Mouse (Mus musculus): Measurements from ENCODE around the gene Pxn.

DNA sequence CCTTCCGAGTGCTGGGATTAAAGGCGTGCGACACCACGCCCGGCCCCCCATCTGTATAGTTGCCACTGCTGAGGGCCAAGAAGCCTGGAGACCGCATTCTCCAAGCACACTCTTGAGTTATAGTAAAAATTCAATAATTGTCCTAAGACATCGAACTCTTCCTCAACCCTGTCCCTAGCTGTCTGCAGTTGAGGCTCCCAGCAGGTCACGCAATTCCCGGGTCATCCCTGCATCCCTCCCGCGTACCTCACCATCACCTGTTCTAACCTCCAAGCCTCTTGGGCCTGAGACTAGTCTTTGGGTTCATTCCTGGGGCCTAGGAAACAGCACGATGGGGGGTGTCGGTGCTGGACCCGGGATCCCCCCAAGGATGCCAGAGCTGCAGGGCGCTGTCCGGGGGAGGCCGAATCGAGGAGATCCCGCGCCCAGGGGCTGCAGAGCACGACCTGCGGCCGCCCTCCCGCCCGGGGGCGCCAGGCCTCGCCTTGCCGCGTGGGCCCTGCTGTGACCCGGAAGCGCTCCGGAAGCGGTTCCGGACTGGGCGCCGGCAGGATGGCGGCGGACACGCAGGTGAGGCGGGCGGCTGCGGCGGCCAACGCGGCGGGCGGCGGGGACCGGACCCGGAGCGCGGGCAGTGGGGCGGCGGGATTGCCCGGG, 58.4 kb downstream of the Pxn start, which contains the start of gene Gcn1l1:
- TF ChIP-seq POLR2A (IDR thresholded peaks at IDR 0.05; ENCODE audit: low read depth, low read length), result peak; percentile 53
- TF ChIP-seq CTCF (IDR thresholded peaks at IDR 0.05; ENCODE audit: borderline replicate concordance, insufficient read depth, low read length), result 0 out of 2 replicates have a peak, but pooled peaks have one; percentile 9

Measured in embryonic fibroblast, embryonic 13.5 days (primary cell).